Mouse (Mus musculus): Measurements from ENCODE around the gene Gpr137c. TPM values are rescaled to one million over a fixed set of nuclear protein-coding genes. Genes with fewer than 3 reads are reported as not detected.

The Gpr137c gene
- 12.8 TPM for total RNA-seq (2023)

GRCm38 (mm10) chr14:45219281-45220089 is at the start of gene Gpr137c:
Gpr137c (plus strand) TSS chr14:45219717.

GRCm38 (mm10) chr14:45220090-45220956 is 806 bp downstream of the Gpr137c start, which contains the start of gene Txndc16:
Txndc16 (minus strand) TSS chr14:45220328.

GRCm38 (mm10) chr14:45318426-45319236 is 99.1 kb downstream of the Gpr137c start, which contains the start of gene Ero1l:
Ero1l (minus strand) TSS chr14:45318771.

GRCm38 (mm10) chr14:45329589-45330181 is 110.2 kb downstream of the Gpr137c start, which contains the start of gene Psmc6:
Psmc6 (plus strand) TSS chr14:45329788.

Other genes with a start within 250 kb of the Gpr137c start
- 2.8 TPM for gene Ptger2, start 231.5 kb upstream of the Gpr137c start, total RNA-seq (2023)
- 41.6 TPM for gene Txndc16, start 611 bp downstream of the Gpr137c start, total RNA-seq (2023)
- 26.9 TPM for gene Ero1l, start 99.1 kb downstream of the Gpr137c start, total RNA-seq (2023)
- gene Psmc6, start 110.1 kb downstream of the Gpr137c start, total RNA-seq (2023) = 96.3 TPM
- gene Styx, start 131.4 kb downstream of the Gpr137c start, total RNA-seq (2023) = 32.6 TPM
- 20.9 TPM for gene Gnpnat1, start 185.2 kb downstream of the Gpr137c start, total RNA-seq (2023)

Measured in CD8-positive naive resting alpha-beta T cell, adult 57 days (primary cell).